Mouse (Mus musculus) spleen, adult 2 months (tissue): ENCODE results near the gene Slc22a3. TPM values are rescaled to one million over a fixed set of nuclear protein-coding genes. Genes with fewer than 3 reads are reported as not detected.

Experiments used
- DNase-seq, 2 experiments: peaks; one replicate each; pipeline versions ENCODE4 v3.0.0 to v3.0.0-alpha.2; 2012 to 2021; ENCODE audit warnings: low spot score in 2 of 2, low read depth in 1 of 2
- H3K27ac ChIP-seq: fragments of 200-500 bp; 2 replicates; pipeline ENCODE4 v1.5.1; 2012; ENCODE audit warnings: low read length, inconsistent platforms; ENCODE audit not compliant: insufficient read depth
- H3K27me3 ChIP-seq: fragments of 200-500 bp; 2 replicates; pipeline ENCODE4 v1.6.1; 2012; ENCODE audit warnings: mild to moderate bottlenecking, moderate library complexity, low read length, inconsistent platforms; ENCODE audit not compliant: control insufficient read depth, insufficient read depth
- H3K36me3 ChIP-seq: fragments of 200-500 bp; 2 replicates; pipeline ENCODE4 v1.6.1; 2012; ENCODE audit warnings: mild to moderate bottlenecking, low read length, inconsistent platforms; ENCODE audit not compliant: control insufficient read depth, insufficient read depth
- H3K4me1 ChIP-seq: fragments of 200-500 bp; 2 replicates; pipeline ENCODE4 v1.6.1; 2011; ENCODE audit warnings: inconsistent platforms; ENCODE audit not compliant: control insufficient read depth, insufficient read depth, insufficient read length
- H3K4me3 ChIP-seq: fragments of 200-500 bp; 2 replicates; pipeline ENCODE4 v1.5.1; 2011; ENCODE audit warnings: mild to moderate bottlenecking, inconsistent platforms; ENCODE audit not compliant: insufficient read depth, insufficient read length; ENCODE audit errors: extremely low read depth
- CTCF ChIP-seq: fragments of 200-500 bp; IDR thresholded peaks from 2 replicates; pipeline ENCODE4 v1.5.1; 2011; ENCODE audit warnings: mild to moderate bottlenecking, inconsistent platforms; ENCODE audit not compliant: insufficient read depth, insufficient read length, insufficient replicate concordance; ENCODE audit errors: extremely low read depth
- POLR2A ChIP-seq: fragments of 200-500 bp; IDR thresholded peaks from 2 replicates; pipeline ENCODE4 v1.6.1; 2011; ENCODE audit warnings: low read depth, low read length, inconsistent platforms
- WGBS: fragments of 180-500 bp; shearing (Covaris S2); methylation state at CpG from one replicate; pipeline ENCODE4 v1.1.7; 2018; 5-methylcytosine and 5-hydroxymethylcytosine counted together
- polyA plus RNA-seq: library from polyadenylated mRNA; depleted of rRNA; stranded (reverse); fragments of >200 nt; gene quantifications from 2 replicates; pipeline ENCODE4 v1.2.3, GENCODE M21; 2012

The Slc22a3 gene
- polyA plus RNA-seq, 1 experiment, result 2.1 TPM

GRCm38 (mm10) chr17:12472547-12472946, 35.0 kb downstream of the Slc22a3 start:
- TF ChIP-seq POLR2A, result no peak
- TF ChIP-seq CTCF, result no peak
- H3K4me1 ChIP-seq, result no peaks in the 10 kb centered on the region
- H3K4me3 ChIP-seq, result no peak overlapping the region
- H3K36me3 ChIP-seq, result no peaks in the 10 kb centered on the region
- no peaks in the 10 kb centered on the region for H3K27me3 ChIP-seq
- H3K27ac ChIP-seq, result no peak overlapping the region
- no peak for DNase-seq

DNA sequence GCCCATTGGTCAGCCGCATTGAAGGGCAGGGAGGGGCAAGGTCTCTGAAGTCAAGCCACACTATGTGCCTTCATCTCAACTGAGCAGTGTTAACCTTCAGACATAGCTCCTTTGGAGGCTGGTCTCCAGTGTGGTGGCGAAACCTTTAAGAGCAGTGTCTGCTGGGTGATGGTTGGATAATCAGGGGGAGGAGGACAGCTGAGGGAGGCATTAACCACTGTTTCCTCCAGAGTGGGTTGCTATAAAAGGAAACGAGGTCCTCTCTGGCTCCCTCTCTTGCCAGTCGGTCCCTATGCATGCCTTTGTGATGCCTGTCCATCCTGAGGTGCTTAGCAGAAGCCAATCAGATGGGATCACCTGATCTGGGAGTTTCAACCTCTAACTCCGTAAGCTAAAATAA, 38.8 kb downstream of the Slc22a3 start:
- Histone ChIP-seq H3K4me3 (no peak overlapping the region), H3K27me3 (no peaks in the 10 kb centered on the region), H3K4me1 (no peaks in the 10 kb centered on the region), H3K36me3 (no peaks in the 10 kb centered on the region), H3K27ac (no peak overlapping the region)
- DNase-seq, result no peak
- 49% methylated on average over 5 of the region's 5 CpGs for WGBS
- TF ChIP-seq POLR2A, result no peak
- TF ChIP-seq CTCF, result no peak

DNA sequence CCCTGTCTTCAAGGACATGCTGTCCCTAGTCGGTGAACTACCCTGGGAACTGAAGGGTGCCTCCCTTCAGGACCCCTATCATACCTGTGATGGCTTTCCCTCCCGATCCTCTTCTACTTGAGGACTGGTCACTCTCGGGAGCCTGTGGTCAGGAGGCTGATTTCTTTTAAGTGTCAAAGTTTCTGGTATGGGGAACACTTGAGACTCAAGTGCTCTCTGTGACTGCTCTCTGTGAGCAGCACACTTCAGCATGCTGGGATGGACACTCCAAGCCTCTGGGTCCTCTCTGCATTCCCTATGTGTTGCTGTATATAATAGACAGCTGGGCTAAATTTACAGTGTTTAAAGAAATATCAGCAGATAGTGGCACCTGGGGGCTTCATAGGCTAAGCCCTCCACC, 39.9 kb downstream of the Slc22a3 start:
- no peak for DNase-seq
- H3K36me3 ChIP-seq, result no peaks in the 10 kb centered on the region

GRCm38 (mm10) chr17:12466501-12467000, 41.0 kb downstream of the Slc22a3 start:
- TF ChIP-seq POLR2A (no peak), CTCF (no peak)

More for the DNA sequence above, 39.9 kb downstream of the Slc22a3 start:
- Histone ChIP-seq H3K4me3 (no peak overlapping the region), H3K4me1 (no peaks in the 10 kb centered on the region), H3K27ac (no peak overlapping the region), H3K27me3 (no peaks in the 10 kb centered on the region)
- TF ChIP-seq POLR2A (no peak), CTCF (no peak)
- WGBS, result 56% methylated on average over 3 of the region's 3 CpGs

DNA sequence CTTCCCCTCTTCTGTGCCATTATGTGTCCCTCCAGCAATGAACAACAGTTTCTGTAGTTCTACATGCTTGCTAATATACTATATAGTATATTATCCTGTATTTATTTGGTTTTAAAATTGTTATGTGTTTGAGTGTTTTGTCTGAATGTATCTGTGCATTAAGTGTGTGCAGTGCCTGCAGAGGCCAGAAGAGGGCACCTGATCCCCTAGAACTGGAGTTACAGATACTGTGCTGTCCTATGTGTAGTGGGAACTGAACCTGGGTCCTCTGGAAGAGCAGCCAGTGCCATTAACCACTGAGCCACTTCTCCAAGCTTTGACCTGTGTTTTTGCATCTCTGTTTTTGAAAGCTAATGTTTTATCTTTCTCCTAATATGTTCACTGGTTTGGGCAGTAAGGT, 46.3 kb downstream of the Slc22a3 start:
- no peak overlapping the region for H3K27ac ChIP-seq
- no peaks in the 10 kb centered on the region for H3K4me1 ChIP-seq
- no peak for DNase-seq
- H3K36me3 ChIP-seq, result no peaks in the 10 kb centered on the region
- TF ChIP-seq CTCF, result no peak
- TF ChIP-seq POLR2A, result no peak
- H3K4me3 ChIP-seq, result no peak overlapping the region
- no peaks in the 10 kb centered on the region for H3K27me3 ChIP-seq

More at GRCm38 (mm10) chr17:12466501-12467000, 41.0 kb downstream of the Slc22a3 start:
- 13% methylated on average over 4 of the region's 4 CpGs for WGBS
- no peaks in the 10 kb centered on the region for H3K27me3 ChIP-seq
- no peak overlapping the region for H3K4me3 ChIP-seq
- DNase-seq, result no peak
- no peaks in the 10 kb centered on the region for H3K36me3 ChIP-seq
- H3K27ac ChIP-seq, result no peak overlapping the region
- H3K4me1 ChIP-seq, result no peaks in the 10 kb centered on the region

DNA sequence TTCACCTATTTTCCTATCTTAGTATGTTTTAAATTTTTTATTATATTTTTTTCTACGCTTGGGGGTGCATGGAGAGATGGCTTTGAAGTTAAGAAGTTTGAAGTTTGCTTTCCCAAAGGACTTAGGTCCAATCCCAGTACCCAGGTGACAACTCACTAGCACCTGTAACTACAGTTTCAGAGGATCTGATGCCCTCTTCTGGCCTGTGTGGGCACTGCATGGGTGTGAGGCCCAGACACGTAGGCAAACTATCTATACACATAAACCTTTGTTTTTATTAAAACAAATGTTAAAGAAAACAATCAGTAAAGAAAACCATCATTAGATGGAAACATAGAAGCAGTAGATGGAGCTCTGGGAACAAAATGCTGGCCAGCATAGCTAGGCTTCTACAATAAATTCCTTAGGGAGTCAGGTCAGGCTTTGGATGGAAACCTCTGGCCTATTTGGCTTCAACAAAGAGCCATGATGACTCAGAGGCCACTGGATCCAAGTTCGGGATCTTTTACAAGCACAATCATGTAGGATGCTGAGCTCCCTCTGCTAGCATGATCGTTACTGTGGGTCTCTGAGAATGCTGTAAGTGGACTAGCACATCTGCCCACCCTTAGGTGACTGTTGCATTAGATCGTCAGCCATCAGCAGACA, 52.2 kb downstream of the Slc22a3 start:
- WGBS, result 87% methylated on average over 5 of the region's 5 CpGs
- Histone ChIP-seq H3K27me3 (no peaks in the 10 kb centered on the region), H3K36me3 (no peaks in the 10 kb centered on the region), H3K27ac (no peak overlapping the region), H3K4me3 (no peak overlapping the region), H3K4me1 (no peaks in the 10 kb centered on the region)
- DNase-seq, result no peak
- TF ChIP-seq POLR2A (no peak), CTCF (peak; percentile 28; the same call in 1 of the 2 replicates)

DNA sequence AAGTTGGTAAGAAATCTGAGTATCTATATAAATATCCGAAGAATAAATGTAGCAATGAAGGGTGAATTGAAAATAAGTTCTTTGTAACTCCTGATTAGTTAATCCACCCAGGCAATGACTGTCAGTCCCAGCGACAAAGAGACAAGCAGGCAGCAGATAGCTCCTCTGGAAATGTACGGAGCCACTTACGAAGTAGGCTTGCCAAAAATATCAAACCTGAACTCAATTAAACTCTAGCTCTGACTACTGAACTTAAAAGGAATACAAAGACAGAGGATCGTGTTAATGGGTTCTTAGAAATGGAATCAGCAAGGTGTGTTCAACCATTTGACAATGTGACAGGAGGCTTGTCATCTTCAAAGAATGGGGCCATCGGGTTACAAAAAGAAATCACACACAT, 53.8 kb downstream of the Slc22a3 start:
- Histone ChIP-seq H3K4me3 (no peak overlapping the region), H3K36me3 (no peaks in the 10 kb centered on the region), H3K4me1 (no peaks in the 10 kb centered on the region), H3K27me3 (no peaks in the 10 kb centered on the region), H3K27ac (no peak overlapping the region)
- 92% methylated on average over 6 of the region's 6 CpGs for WGBS
- no peak for DNase-seq
- TF ChIP-seq CTCF (no peak), POLR2A (no peak)
